Mouse (Mus musculus) CD8-positive naive resting alpha-beta T cell, adult 2 months (primary cell): Measurements from ENCODE around the gene Gm5089.
"Not testable (repeated sequence)": the region's sequence is repeated elsewhere in the genome, so short reads cannot be mapped to it uniquely, and the experiment has no call there.

ENCODE experiments used
- DNase-seq, 2 experiments: peaks; one replicate each; pipeline ENCODE4 v3.0.0; 2022; ENCODE audit warnings: low read depth in 2 of 2, low spot score in 2 of 2

Gene Gm5089

DNA sequence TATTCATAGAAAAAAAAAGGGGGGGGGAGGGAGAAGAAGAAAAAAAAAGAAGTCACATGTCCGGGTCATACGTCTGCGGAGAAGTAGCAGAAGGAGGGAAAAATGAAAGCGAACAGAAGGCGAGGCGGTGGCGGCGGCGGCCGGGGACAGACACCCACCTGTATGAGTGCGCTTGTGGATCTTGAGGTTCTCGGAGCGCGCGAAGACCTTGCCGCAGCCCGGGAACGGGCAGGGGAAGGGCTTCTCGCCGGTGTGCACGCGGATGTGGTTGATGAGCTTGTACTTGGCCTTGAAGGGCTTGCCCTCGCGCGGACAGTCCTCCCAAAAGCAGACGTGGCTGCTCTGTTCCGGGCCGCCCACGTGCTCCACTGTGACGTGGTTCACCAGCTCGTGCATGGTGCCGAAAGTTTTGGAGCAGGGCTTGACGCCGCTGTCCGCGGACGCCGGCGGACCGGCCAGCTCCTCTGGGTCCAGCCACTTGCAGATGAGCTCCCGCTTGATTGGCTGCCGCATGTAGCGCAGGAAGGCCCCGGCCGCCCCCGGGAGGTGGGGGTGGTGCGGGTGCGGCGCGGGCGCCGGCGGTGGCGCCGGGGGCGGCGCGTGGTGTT lies 12.9 kb upstream of the Gm5089 start:
- DNase-seq = not testable (repeated sequence)

DNA sequence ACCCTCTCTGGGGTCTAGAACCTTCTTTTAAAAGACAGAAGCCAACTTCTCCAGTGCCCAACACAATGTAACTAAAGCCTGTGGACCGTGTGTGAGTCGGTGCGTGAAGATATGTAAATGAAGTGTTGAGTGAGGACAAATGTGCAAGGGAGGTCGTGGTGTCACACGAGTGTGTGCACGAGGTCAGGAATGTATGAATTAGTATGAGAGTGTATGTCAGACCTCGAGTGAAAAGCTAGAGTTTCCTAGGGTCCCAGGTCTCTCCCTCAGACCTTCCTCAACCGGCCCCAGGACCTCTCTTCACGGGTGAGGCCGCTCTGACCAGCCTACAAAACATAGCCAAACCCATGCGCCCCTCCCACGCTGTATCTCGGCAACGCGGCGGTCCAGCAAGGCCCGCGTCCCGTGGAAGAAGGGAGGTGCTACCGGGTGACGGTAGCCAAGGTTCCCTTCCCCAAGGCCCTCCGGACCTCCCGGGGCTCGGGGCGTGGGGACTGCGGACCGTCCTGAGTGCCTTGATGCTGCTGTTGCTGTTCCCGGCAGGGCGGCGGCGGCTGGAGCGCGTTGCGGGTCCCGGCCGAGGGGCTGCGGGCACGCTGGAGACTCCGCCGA lies 12.3 kb upstream of the Gm5089 start:
- DNase-seq = no peak

DNA sequence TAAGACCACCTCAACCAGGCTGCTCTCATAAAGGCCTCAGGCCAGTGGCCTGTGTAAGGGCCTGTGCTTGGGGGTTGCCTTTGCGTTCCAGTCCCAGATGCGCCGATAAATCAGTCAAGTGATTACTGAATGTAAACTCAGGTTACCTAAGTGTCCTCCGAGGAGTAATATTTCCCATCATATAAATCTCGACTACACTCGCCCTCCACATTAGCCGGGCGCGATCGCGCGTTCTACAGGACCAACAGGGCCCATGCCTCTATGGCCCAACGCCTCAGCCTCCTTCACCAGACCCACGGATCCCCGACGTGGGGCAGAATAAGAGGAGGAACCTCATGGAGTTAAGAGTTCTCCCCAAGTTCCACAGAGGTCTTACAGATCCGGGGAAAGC lies 11.8 kb upstream of the Gm5089 start:
- DNase-seq = no peak

DNA sequence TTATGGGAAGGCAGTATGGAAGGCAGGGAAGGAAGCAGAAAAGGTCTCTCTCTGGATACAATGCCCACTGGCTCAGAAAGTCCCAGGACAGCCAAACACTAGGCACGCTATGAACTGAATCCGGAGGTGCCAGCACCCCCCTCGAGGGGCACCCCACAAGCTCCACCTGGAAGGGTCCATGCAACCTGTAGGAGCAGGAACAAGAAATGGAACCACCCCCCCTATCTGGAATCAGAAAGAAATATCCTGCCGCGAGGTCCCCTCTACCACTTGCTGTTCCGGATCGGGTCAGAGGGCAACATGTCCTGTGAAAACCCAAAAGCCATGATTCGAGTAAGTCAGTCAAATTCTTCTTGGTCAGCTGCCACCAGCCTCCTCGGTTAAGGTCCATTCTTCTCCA lies 11.1 kb upstream of the Gm5089 start:
- no peak for DNase-seq

DNA sequence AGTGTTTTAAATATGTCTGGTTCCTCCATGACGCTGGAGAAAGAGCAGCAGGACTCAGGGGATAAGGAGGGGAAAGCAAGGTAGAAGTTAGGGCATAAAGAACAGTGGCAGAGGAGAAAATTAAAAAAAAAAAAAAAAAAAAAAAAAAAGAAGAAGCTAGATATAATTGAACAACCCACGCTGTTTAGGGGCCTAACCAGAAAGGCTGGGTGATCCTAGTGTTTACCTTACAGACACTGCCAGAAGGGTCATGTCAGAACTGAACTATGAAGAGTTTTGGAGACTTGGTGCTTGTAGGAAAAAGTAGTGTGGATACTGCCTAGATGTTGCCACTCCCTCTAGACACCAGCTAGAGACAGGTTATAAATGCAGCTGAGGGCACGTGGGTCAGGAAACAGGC lies 10.6 kb upstream of the Gm5089 start:
- DNase-seq = no peak

DNA sequence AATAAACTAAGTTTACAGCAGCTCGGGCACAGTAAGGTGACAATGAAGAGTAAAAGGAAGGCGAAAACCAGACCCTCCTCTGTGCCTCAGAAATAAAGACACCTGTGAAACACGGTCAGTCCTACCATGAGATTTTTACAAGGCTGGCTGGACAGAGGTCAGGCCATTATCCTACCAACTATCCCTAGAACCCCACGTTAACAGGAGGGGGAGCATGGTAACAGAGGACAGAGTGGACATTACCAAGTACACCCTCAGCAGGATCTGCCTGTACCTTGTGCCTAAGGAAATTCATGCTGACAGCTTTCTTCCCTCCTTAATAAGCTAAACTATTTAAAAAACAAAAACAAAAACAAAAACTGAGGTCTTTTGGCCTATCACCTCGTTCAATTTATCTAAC lies 9.3 kb upstream of the Gm5089 start:
- no peak for DNase-seq

DNA sequence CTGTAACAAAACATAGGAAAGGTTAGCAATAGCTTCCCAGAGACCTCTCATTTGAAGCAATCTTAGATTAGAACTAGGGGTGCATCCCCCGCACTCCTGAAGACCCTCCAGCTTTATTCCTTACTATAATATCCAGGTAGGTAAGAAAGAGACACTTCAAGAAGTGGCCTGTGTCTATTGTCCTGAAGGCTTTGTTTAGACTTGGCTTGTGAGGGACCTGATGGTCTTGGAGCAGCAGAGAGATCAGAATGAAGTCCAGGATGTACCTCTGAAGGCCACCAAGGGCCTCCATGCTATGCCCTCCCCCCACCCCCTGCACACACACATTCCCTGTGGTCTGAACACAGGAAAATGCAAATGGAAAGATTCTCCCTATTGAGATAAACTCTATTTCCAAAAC lies 8.9 kb upstream of the Gm5089 start:
- DNase-seq = no peak

DNA sequence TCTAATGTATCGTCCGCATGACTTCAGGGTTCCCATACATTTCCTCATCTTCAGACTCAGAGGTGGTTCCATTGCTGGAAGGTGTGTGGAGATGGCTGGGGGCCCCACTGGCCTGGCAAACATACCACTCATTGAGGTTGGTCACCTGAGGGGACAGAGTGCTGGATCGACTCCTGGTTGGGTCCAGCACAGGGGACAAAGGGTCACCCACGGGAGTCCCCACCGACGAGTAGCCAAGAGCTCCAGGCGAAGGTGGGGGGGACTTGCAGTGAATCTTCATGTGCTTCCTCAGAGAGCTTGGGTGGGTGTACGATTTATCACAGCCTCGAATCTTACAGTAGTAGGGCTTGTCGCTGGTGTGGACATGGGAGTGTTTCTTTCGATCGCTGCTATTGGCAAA lies 8.4 kb upstream of the Gm5089 start:
- DNase-seq = not testable (repeated sequence)

DNA sequence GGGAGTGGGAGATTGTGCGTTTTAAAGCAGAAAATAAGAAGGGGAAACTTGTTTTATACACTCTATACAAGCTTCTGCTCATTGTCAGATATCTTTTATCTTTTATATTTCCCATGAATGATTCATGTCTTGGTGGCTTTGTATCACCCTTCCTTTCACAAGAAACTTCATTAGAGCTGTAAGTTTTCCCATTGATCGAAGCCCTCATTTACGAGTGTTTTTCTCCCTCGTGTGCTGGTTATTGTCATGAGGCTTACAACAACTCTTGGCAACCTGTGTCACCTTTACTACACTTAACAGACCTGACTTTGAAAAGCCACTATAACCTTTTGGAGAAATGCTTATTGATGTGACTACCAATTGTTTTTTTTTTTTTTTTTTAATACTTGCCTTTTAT lies 4.6 kb upstream of the Gm5089 start:
- no peak for DNase-seq

DNA sequence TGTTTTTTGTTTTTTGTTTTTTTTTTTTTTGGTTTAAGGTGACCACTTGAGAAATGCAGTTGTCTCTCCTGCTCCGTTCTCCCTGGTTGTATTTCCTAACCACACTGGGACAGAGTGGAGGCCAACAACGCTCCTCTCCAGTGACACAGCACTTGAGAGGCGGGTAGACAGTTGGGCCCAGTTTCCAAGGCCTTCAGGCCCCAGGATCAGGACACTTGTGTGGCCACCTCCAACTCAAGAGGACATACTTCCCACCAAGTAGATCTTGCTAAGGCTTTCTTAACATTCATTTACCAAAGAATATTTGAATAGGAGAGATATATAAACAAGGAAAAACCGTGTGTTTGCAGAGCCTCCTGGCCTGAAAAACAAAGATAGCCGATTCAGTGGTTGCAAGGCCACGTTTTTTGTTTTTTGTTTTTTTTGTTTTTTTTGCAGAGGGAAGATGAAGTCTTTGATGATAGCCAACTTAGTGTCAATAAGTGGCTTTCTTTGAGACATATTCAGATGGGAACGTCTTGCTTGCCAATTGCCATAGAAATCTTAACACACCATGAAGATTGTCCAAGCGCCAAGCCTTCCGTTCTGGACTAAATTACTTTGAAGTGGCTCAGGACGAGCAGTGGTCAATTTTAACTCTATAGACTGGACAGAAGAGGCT lies 4.1 kb upstream of the Gm5089 start:
- no peak for DNase-seq

DNA sequence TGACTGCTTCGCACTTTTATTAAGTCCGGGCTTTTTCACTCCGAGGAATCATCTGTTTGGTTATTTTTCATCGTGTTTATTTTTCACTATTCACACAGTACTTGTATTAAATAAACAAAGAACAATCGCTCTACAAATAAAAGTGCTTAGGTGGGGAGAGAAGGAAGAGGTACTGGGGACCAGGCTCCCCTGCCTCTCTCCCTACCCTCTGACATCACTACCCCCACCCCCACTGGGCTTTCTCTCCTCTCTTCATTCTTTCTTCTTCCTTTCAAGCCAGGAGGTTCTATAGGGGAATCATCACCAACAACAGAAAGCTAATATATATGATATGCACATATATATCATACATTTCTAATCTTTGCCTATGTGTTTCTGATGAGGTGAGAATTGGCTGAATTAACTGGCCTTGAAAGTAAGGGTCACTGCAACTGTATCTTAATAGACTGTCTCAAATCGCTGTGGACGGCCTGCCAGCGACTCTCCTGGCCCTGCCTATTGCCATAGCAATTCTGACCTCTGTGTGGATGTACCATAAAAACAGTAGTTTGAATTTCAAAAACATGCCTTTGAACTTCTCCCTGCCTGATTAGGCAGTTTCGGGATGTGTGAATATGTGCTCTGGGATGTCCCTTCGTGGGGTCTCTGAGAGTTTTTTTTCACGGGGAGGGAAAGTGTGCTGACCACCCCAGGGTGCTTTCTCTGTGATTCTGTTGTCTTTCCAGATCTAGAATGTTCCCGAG lies 3.3 kb upstream of the Gm5089 start:
- no peak for DNase-seq

DNA sequence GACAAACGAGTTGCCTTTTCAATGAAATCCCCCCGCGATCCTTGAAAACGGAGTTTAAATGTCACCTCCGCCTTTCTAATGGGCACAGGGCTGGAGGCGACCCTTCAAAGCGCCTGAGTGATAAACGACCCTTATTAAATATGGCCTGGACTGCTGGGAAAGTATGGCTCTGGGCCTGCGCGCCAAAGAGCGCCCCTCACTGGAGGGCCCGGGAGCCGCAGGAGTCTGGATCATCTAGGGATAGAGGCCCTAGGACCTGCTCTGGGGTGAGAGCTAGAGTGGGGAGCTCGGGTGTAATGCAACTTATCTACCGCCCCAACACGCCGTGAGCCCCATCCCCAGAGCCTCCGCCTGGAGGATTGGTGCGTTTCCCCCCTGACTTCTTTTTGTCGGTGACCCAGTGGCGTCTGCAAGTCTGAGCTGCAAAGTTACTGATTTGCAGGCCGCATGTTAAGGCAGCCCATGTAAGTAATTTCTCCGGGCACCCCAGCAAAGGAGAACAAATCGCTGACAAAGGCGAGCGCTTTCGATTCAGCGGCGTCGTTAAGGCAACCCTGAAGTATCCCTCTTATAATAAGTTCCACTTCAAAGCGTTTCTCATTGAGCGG lies 2.6 kb upstream of the Gm5089 start:
- DNase-seq = no peak

DNA sequence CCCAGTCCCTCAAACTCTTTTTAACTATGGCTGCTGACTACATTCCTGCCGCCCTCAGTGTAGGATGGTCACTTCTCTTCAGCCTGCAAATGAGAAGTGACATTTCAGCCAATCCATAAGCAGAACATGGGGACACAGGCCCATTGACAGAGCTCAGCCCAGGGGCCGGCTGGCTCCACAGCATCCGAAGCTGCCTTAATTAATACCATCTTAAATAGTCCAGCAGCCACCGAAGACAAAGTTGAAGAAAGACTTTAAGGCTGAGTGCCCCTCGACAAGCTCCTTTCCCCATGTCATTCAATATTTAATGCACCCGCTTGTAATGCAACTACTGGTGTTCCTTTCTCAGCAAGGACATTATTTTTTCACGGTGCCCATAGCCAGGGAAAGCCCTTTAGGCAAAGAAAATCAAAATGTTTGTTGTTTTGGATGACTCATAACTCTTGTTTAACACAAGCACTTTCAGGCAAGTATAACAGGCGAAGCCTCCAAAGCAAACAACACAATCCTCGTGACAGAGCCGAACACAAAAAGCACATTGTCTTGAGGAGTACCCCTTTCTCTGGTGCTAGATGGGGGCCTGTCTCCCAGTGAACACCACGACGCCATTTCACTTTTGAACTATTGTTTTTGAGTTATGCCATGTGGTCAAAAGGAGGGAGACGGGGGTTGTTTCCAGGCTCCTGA lies 1.9 kb upstream of the Gm5089 start:
- no peak for DNase-seq

DNA sequence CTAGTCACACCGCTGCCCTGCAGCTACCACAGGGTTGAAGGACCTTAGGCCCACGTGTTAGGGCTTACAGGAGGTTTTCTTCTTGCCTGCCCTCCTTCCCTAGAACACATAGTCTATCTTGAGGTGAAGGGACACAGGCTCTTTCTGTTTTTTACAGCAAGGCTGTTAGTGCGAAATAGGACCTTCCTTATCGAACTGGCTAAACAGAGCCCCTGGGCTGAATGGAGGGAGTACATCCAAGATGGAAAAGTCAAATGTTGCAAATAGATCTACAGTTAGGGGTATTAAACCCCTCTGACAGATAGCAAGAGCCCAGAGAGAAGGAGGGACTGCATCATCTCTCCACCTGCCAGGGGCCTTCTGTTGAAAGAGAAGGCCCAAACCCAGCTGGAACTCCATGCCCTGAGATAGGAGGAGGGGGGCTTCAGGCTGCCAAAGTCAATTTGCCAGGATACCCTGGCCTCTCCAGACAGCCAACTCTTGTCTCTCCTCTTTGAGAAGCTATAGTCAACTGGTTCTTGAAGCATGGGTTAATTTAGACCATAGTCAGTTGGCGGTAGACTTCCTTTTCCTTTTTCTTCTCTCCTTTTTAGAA lies 733 bp upstream of the Gm5089 start:
- DNase-seq = no peak

DNA sequence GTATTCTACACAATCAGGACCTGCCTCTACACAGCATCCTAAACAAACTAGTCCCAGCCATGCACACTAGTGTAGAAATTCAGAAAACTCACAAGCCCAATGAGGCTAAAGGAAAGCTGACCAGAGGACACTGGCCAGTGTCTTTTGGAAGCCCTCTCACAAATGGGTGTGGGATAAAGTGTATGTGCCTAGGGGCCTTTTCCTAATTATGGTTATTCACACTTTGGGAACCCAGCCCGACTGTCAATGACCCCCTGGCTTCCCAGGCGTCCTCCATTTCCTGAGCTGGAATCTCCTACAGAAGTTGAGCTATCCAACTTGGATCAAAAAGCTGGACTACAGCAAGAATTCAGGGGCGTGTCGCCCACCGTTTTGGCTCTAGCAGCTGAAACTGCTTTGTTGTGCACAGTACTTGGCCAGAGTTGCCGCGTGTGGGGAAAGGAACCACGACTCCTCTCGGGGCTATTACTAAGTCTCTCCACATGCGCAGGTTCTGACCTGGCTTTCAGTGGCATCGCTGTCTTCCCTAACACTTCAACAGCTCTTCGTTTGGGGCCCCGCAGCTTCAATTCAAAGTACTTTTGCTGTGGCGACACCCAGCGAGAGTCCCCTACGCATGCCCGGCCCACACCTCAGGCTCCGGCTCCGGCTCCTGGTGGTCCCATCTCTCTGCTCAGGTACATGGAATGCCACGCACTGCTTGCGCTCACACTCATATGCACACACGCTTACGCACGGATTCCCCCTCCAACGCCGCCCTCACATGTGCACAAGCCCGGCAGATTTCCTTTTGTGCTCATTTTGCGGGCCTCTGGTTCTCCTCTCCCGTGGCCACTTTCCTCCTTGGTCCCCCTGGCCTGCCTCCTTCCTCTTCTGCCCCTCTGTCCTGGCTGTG lies 1.1 kb downstream of the Gm5089 start:
- no peak for DNase-seq

DNA sequence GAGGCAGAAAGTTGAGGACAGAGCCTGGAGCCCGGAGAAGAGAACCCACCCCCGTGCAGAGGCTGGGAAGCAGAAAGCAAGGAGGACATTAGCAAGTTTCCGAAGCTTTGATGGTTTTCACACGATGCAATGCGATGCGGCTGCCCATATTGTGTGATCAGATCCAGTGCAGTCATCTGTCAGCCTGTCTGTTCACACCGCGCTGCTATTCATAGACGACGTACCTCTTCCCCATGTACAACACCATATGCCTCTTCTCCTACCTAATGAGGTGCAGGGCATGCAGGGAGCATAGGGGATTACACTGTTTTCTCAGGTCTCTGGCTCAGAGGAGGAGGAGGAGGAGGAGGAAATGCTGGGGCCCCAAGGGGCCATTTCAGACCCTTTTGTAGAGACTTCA lies 14.1 kb downstream of the Gm5089 start:
- DNase-seq = no peak

DNA sequence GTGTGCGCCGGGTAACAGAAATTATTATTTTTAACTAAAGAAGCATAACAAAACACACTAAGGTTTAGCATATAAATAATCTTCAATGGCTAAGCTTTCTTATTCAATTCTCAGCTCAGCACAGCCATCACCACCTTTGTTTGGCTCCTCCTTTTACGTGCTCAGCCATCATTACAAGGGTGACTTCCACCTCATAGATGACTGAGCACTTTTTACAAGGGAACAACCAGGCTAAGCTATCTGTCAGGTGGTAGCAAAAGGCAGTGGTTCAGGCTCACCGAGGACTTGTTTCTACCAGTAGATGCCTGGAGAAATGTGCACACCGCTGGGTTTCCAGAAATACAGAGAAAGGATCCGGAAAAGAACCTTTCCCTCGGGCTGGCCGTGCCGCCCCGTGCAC lies 16.9 kb downstream of the Gm5089 start:
- DNase-seq = no peak

DNA sequence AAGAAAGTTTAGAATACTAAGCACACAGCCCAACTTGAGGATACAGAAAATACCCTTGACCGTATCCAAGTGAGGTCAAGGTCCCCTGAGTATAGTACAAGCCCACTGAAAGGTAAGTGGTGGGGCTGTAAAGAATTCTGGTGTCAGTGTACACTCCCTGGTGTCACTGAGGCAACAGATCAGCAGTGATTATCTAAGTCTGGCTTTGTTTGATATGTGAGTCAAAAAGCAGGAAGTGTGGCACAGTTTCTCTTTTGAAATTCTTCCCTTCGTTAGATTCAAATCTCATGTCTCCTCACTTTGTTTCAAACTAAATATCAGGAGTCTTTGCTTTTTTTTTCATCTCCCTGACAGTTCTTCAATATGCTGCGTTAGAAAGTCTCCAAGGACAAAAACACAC lies 18.4 kb downstream of the Gm5089 start:
- no peak for DNase-seq

DNA sequence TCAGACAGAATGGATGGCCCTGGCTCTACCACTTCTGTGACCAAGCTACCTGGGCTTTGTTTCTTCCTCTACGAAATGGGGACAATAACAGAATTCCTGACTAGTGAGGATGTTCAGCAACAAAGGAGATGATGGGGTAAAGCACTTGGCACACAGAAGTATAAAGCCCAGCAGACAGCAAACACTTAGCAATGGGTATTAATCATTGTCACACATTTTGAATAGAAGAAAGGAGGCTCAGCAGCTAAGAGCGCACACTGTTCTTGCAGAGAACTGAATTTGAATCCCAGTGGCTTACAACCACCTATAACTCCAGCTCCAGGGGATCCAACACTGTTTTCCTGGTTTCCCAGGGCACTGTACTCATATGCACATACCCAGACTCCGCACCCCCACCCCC lies 23.3 kb downstream of the Gm5089 start:
- DNase-seq = no peak

DNA sequence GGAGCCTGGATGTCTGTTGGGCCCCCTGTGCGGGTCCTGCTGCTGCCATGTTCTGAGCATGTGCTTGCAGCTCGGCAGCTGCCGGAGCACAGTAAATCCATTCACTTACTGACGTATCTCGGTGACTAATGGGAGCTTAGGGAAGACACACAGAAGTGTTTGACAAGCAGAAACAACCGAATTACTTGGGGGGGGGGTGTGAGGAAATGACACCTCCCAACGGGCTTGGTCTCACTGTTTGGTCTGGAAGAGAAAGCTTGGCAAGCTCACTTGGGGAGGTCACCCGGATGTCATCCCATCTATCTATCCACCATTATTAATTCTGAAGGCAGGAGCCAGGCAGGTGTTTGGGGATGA lies 23.7 kb downstream of the Gm5089 start:
- DNase-seq = no peak
